Mouse (Mus musculus) brain, embryonic 14.5 days (tissue): ENCODE measurements around the gene 1700016D06Rik.

ENCODE experiments used
- CTCF ChIP-seq: fragments of 200-500 bp; IDR thresholded peaks from 2 replicates; pipeline ENCODE4 v1.5.1; 2012; ENCODE audit warnings: inconsistent platforms, mild to moderate bottlenecking, moderate library complexity, borderline replicate concordance; ENCODE audit not compliant: insufficient read depth, insufficient read length; ENCODE audit errors: extremely low read depth
- POLR2A ChIP-seq: fragments of 200-500 bp; IDR thresholded peaks from 2 replicates; pipeline ENCODE4 v1.6.1; 2012; ENCODE audit warnings: mild to moderate bottlenecking, inconsistent platforms, borderline replicate concordance; ENCODE audit not compliant: poor library complexity, insufficient read depth, insufficient read length, severe bottlenecking; ENCODE audit errors: extremely low read depth

DNA sequence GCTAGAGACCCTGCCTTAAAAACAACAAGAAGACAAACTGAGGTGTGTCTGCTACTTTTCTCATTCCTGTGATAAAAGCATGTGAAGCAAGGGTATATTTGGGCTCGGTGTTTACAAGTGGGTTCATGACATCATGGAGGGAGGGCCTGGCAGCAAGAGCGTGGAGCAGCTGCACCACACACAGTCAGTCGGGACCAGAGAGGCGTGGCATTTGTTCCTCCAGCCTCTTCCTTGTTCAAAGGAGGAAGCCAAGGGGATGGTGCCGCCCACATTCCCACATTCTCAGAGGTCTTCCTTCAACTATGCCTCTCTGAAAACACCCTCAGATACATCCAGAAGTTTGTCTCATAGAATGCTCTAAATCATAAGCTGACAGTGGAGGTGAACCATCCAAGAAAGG is 2.9 kb upstream of the 1700016D06Rik start:
- TF ChIP-seq CTCF (no peak), POLR2A (no peak)
